Mouse (Mus musculus): ENCODE data around the gene Gorasp2. TPM values are rescaled to one million over a fixed set of nuclear protein-coding genes. Genes with fewer than 3 reads are reported as not detected.

The Gorasp2 gene
- polyA plus RNA-seq (2015; fragmentation: Nextera tagmentation; extraction: Ambion mirVana), result 142 and 145 TPM in 2 replicates

DNA sequence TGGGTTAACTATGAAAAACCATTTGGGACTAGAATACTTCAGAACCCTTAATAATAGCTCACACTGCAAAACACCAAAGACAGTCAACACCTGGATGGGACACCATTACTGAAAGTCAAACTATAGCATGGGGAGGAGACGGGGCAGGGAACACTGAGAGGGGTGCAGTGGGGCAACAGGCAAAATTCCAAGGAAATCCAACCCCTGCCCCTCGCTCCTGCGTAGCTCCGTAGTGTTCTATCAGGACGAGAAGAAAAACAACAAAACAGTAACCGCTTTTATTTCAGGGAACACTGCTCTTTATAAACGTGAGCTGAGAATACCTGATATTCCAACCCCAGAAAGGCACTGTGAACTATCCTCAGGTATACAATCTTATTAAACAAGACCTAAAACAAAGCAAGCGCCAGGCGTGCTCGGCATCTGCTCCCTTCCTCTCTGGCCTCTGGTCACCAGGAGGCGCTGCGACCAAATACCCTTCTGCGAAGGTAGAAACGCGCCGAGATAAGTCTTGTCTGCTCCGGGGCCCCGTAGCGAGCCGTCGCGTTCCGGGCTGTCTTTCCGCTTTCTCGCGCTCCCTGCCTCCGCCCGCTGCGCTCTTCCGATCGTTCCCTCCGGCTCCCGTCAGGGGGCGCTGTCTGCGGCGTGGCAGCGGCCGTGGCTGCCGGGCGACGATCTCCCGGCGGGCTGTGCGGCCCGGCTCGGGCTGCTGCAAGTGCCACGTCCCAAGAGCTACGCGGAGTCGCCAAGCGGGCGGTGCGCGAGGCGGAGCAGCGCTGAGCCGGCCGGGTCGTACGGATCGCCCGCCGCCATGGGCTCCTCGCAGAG is at the start of gene Gorasp2:
Gene Gorasp2, plus strand, starts transcription at position 690 of the 828 bp plus-strand sequence.
- peak within 1 kb of the TSS; percentile 92 for H3K9ac ChIP-seq (ENCODE audit: low read depth, low read length)
- H3K4me1 ChIP-seq (ENCODE audit: control insufficient read depth, insufficient read depth, low read length), result peaks cover 19% of the 10 kb centered on the region
- H3K27ac ChIP-seq (ENCODE audit: low read length), result peak within 1 kb of the TSS; percentile 87
- peak; percentile 97 for ATAC-seq
- H3K27me3 ChIP-seq (ENCODE audit: control insufficient read depth, insufficient read depth, low read depth, low read length), result no peaks in the 10 kb centered on the region; the same call in 1 of the 2 replicates
- peak within 1 kb of the TSS; percentile 95 for H3K4me2 ChIP-seq (ENCODE audit: low read length)
- H3K9me3 ChIP-seq (replicated peaks; ENCODE audit: control insufficient read depth, low read length, poor library complexity, severe bottlenecking), result no peaks in the 10 kb centered on the region
- peak within 1 kb of the TSS; percentile 95 for H3K4me3 ChIP-seq (ENCODE audit: low read depth, low read length)
- 2% methylated on average over 48 of the region's 64 CpGs for WGBS
- H3K36me3 ChIP-seq (ENCODE audit: control insufficient read depth, insufficient read depth, low read length), result no peaks in the 10 kb centered on the region

DNA sequence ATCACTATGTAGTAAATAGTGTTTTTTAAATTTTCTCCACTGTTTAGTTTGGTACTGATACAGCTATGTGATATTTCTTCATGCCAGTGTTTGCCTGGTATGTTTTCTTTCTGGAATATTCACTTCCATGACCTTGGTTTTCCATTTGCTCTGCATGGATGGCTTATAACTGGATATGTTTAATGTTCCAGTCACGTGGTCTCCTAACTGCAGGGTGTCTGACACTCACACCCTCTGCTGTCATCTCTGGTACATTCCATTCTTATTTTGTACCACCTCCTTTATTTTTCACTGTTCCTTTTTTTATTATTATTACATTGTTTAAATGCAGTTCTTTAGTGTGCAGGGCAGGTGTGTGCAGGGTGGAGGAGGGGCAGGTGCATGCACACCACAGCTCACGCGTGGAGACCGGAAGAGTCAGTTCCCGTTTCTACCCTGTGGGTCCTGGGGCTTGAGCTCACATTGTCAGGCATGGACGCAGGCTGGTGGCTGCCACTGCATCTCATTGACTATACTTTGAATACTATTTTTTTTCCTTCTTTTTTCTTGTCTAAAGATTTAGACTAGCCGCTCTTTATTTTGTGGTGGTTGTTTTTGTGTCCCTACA is 46.5 kb upstream of the Gorasp2 start:
- Histone ChIP-seq H3K4me2 (ENCODE audit: low read length) (no peak overlapping the region), H3K27ac (ENCODE audit: low read length) (no peak overlapping the region), H3K27me3 (ENCODE audit: control insufficient read depth, insufficient read depth, low read depth, low read length) (no peaks in the 10 kb centered on the region), H3K4me3 (ENCODE audit: low read depth, low read length) (no peak overlapping the region), H3K9ac (ENCODE audit: low read depth, low read length) (no peak overlapping the region), H3K4me1 (ENCODE audit: control insufficient read depth, insufficient read depth, low read length) (no peaks in the 10 kb centered on the region), H3K36me3 (ENCODE audit: control insufficient read depth, insufficient read depth, low read length) (no peaks in the 10 kb centered on the region), H3K9me3 (replicated peaks; ENCODE audit: control insufficient read depth, low read length, poor library complexity, severe bottlenecking) (0 out of 2 replicates have a peak, but pooled peaks cover 3% of the 10 kb centered on the region)
- 80% methylated on average over 7 of the region's 7 CpGs for WGBS
- no peak for ATAC-seq

DNA sequence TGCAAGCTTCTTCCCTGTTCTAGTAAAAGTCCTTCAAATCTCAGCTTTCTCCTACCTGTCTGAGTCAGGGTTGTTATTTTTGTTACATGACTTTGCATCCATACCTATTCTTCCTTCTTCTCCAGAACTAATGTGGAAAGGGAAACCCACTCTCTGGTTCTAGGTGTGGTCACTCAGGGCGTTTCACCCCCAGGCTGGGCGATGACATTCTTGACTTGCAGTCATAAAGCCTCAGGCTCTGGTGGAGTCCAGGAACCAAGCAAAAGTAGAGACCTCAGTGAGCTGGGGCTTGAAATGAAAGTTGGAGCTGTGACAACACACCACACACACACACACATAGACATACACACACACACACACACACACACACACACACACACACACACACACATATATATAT is 45.3 kb upstream of the Gorasp2 start:
- no peak overlapping the region for H3K4me2 ChIP-seq (ENCODE audit: low read length)
- H3K9me3 ChIP-seq (replicated peaks; ENCODE audit: control insufficient read depth, low read length, poor library complexity, severe bottlenecking), result 0 out of 2 replicates have a peak, but pooled peaks cover 3% of the 10 kb centered on the region
- H3K36me3 ChIP-seq (ENCODE audit: control insufficient read depth, insufficient read depth, low read length), result no peaks in the 10 kb centered on the region
- no peak overlapping the region for H3K9ac ChIP-seq (ENCODE audit: low read depth, low read length)
- no peaks in the 10 kb centered on the region for H3K27me3 ChIP-seq (ENCODE audit: control insufficient read depth, insufficient read depth, low read depth, low read length)
- no peaks in the 10 kb centered on the region for H3K4me1 ChIP-seq (ENCODE audit: control insufficient read depth, insufficient read depth, low read length)
- 76% methylated on average over 2 of the region's 2 CpGs for WGBS
- no peak overlapping the region for H3K27ac ChIP-seq (ENCODE audit: low read length)
- no peak for ATAC-seq
- H3K4me3 ChIP-seq (ENCODE audit: low read depth, low read length), result no peak overlapping the region

DNA sequence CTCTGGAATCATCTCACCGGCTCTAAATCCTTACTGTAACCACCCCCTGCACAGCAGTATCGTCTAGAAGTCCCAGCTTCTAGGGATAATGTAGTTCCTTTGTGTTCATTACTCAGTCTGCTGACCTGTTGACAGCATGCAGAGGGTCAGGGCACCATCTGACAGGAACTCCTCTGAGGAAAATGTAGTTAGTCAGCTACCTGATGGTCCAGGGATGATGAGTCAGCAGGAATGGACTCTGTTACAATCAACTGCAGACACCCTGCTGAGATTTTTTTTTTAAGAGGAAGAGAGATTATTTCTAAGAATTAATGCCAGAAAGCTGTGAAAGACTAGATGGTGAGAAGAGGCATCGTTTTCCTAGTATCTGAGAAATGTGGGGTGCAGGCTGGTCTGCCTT is 44.8 kb upstream of the Gorasp2 start:
- Histone ChIP-seq H3K4me3 (ENCODE audit: low read depth, low read length) (no peak overlapping the region), H3K27ac (ENCODE audit: low read length) (no peak overlapping the region), H3K9me3 (replicated peaks; ENCODE audit: control insufficient read depth, low read length, poor library complexity, severe bottlenecking) (0 out of 2 replicates have a peak, but pooled peaks cover 3% of the 10 kb centered on the region), H3K27me3 (ENCODE audit: control insufficient read depth, insufficient read depth, low read depth, low read length) (no peaks in the 10 kb centered on the region), H3K4me1 (ENCODE audit: control insufficient read depth, insufficient read depth, low read length) (no peaks in the 10 kb centered on the region), H3K36me3 (ENCODE audit: control insufficient read depth, insufficient read depth, low read length) (no peaks in the 10 kb centered on the region), H3K4me2 (ENCODE audit: low read length) (no peak overlapping the region), H3K9ac (ENCODE audit: low read depth, low read length) (no peak overlapping the region)
- no peak for ATAC-seq
- 62% methylated on average over 3 of the region's 3 CpGs for WGBS

DNA sequence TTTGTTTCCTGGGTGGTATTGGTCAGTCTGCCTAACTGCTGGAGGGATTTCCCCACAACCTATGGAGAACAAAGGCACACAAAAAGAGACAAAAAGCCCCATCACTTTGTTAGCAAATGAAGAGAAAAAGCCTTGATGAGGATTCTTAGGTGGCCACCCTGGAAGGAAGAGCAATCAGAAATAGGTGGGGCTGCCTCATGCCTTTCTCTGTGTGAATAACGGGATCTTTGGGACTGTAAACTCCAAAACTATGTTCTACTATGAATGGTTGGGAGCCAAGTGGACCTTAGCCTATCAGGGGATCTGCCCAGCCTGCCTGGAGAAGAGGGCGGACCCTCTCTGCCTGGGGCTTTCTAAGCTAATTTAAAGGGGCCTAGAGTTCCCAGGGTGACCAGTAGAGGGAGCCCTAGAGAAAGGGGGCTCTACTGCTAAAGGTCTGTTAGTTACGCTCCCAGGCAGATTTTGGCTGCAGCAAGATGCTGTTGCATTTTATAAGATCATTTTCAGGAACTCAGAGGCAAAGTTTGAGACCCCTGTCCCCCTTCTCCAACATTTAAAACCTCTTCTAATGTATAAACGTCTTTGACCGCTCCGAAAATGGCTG is 42.0 kb upstream of the Gorasp2 start:
- 89% methylated on average over 6 of the region's 6 CpGs for WGBS
- no peak overlapping the region for H3K4me3 ChIP-seq (ENCODE audit: low read depth, low read length)
- H3K4me1 ChIP-seq (ENCODE audit: control insufficient read depth, insufficient read depth, low read length), result no peaks in the 10 kb centered on the region
- H3K36me3 ChIP-seq (ENCODE audit: control insufficient read depth, insufficient read depth, low read length), result no peaks in the 10 kb centered on the region
- no peak overlapping the region for H3K4me2 ChIP-seq (ENCODE audit: low read length)
- no peaks in the 10 kb centered on the region for H3K9me3 ChIP-seq (replicated peaks; ENCODE audit: control insufficient read depth, low read length, poor library complexity, severe bottlenecking)
- no peak for ATAC-seq
- no peaks in the 10 kb centered on the region for H3K27me3 ChIP-seq (ENCODE audit: control insufficient read depth, insufficient read depth, low read depth, low read length)
- no peak overlapping the region for H3K27ac ChIP-seq (ENCODE audit: low read length)
- H3K9ac ChIP-seq (ENCODE audit: low read depth, low read length), result no peak overlapping the region

DNA sequence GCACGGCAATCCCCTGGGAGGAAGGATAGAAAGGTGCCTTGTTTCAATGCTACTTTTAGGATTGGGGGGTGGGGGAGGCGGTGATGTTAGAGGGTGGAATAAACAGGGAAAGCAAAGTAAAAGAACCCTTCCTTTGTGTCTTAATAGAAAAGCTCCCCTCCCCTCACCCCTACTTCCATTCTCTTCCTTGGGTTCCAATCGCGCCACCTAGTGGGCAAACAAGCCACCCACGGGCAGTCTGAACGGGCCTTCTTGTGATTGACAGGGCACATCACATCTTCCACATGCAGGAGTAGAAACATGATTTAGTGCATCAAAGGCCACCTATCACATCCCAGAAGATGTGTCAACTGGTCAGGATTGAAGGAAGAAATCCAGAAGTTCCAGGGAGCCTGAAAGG is 41.2 kb upstream of the Gorasp2 start:
- no peaks in the 10 kb centered on the region for H3K36me3 ChIP-seq (ENCODE audit: control insufficient read depth, insufficient read depth, low read length)
- WGBS, result 13% methylated on average over 6 of the region's 6 CpGs
- H3K27me3 ChIP-seq (ENCODE audit: control insufficient read depth, insufficient read depth, low read depth, low read length), result no peaks in the 10 kb centered on the region
- H3K4me3 ChIP-seq (ENCODE audit: low read depth, low read length), result no peak overlapping the region
- no peak for ATAC-seq
- H3K4me1 ChIP-seq (ENCODE audit: control insufficient read depth, insufficient read depth, low read length), result no peaks in the 10 kb centered on the region
- no peak overlapping the region for H3K4me2 ChIP-seq (ENCODE audit: low read length)
- no peaks in the 10 kb centered on the region for H3K9me3 ChIP-seq (replicated peaks; ENCODE audit: control insufficient read depth, low read length, poor library complexity, severe bottlenecking)
- no peak overlapping the region for H3K27ac ChIP-seq (ENCODE audit: low read length)
- no peak overlapping the region for H3K9ac ChIP-seq (ENCODE audit: low read depth, low read length)

DNA sequence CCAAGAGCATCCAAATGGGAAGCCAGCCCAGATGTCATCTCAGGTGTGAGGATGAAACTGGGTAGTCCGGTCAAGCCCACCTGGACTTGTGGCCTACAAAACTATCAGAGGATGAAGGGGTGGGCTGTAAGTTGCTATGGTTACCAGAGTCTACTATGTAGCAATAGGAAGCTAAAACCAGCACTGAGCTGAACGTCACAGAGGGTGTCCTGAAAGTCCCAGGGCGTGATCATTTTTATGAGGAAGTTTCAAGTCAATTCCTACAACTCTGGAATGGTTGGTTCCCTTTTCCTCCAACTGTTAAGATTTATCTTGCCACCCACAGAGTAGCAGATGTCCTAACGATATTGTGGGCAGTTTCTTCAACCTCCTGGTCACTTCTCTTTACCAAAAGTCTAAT is 39.1 kb upstream of the Gorasp2 start:
- WGBS, result 73% methylated on average over 4 of the region's 4 CpGs
- H3K27me3 ChIP-seq (ENCODE audit: control insufficient read depth, insufficient read depth, low read depth, low read length), result no peaks in the 10 kb centered on the region
- H3K4me3 ChIP-seq (ENCODE audit: low read depth, low read length), result no peak overlapping the region
- H3K27ac ChIP-seq (ENCODE audit: low read length), result no peak overlapping the region
- no peaks in the 10 kb centered on the region for H3K4me1 ChIP-seq (ENCODE audit: control insufficient read depth, insufficient read depth, low read length)
- H3K36me3 ChIP-seq (ENCODE audit: control insufficient read depth, insufficient read depth, low read length), result no peaks in the 10 kb centered on the region
- no peaks in the 10 kb centered on the region for H3K9me3 ChIP-seq (replicated peaks; ENCODE audit: control insufficient read depth, low read length, poor library complexity, severe bottlenecking)
- no peak overlapping the region for H3K4me2 ChIP-seq (ENCODE audit: low read length)
- ATAC-seq, result no peak
- no peak overlapping the region for H3K9ac ChIP-seq (ENCODE audit: low read depth, low read length)

DNA sequence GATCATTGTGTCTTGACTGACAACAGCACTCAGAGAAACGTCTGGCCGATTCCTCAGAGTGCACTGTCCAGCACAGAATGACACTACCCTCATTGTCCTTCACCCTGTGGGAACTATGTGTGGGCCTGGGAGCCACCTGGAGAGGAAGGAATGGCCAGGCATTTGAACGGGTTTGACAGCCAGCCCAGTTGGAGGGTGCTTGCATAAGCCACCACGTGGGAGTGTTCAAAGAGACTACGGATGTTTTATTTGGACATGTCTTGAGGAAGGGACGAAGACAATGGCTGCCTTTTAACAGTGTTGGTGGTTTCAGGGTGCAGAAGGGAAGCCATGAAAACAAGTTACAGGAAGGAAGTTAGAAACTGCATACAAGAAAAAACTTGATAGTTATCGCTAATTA is 35.6 kb upstream of the Gorasp2 start:
- no peak overlapping the region for H3K4me2 ChIP-seq (ENCODE audit: low read length)
- peaks cover 10% of the 10 kb centered on the region for H3K4me1 ChIP-seq (ENCODE audit: control insufficient read depth, insufficient read depth, low read length)
- WGBS, result 70% methylated on average over 7 of the region's 7 CpGs
- H3K27me3 ChIP-seq (ENCODE audit: control insufficient read depth, insufficient read depth, low read depth, low read length), result no peaks in the 10 kb centered on the region
- no peaks in the 10 kb centered on the region for H3K9me3 ChIP-seq (replicated peaks; ENCODE audit: control insufficient read depth, low read length, poor library complexity, severe bottlenecking)
- ATAC-seq, result no peak
- H3K36me3 ChIP-seq (ENCODE audit: control insufficient read depth, insufficient read depth, low read length), result no peaks in the 10 kb centered on the region
- no peak overlapping the region for H3K9ac ChIP-seq (ENCODE audit: low read depth, low read length)
- no peak overlapping the region for H3K4me3 ChIP-seq (ENCODE audit: low read depth, low read length)
- no peak overlapping the region for H3K27ac ChIP-seq (ENCODE audit: low read length)

DNA sequence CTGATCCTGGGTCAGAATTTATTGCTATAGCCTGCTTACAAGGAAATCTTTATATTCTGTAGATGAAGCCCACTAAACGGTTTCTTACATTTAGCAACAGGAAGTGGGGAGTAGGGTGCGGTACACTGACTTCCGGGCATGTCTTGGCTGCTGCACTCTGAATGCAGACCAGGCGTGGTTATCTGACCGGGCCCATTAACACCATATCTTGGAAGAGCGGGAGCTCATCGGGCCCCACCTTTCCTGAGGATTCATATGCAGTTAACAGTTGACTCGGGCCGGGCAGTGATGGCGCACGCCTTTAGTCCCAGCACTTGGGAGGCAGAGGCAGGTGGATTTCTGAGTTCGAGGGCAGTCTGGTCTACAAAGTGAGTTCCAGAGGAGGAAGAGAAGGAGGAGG is 33.0 kb upstream of the Gorasp2 start:
- 94% methylated on average over 12 of the region's 12 CpGs for WGBS
- H3K9me3 ChIP-seq (replicated peaks; ENCODE audit: control insufficient read depth, low read length, poor library complexity, severe bottlenecking), result no peaks in the 10 kb centered on the region
- ATAC-seq, result no peak
- no peaks in the 10 kb centered on the region for H3K36me3 ChIP-seq (ENCODE audit: control insufficient read depth, insufficient read depth, low read length)
- H3K4me3 ChIP-seq (ENCODE audit: low read depth, low read length), result no peak overlapping the region
- no peak overlapping the region for H3K9ac ChIP-seq (ENCODE audit: low read depth, low read length)
- H3K4me1 ChIP-seq (ENCODE audit: control insufficient read depth, insufficient read depth, low read length), result peaks cover 10% of the 10 kb centered on the region
- H3K27me3 ChIP-seq (ENCODE audit: control insufficient read depth, insufficient read depth, low read depth, low read length), result no peaks in the 10 kb centered on the region
- H3K27ac ChIP-seq (ENCODE audit: low read length), result no peak overlapping the region
- no peak overlapping the region for H3K4me2 ChIP-seq (ENCODE audit: low read length)
